Mouse (Mus musculus): ENCODE results near the gene Gdpd3. TPM values are rescaled to one million over a fixed set of nuclear protein-coding genes. Genes with fewer than 3 reads are reported as not detected.

Gene Gdpd3
- polyA plus RNA-seq, 1 experiment from 2014 or later = 2.0 TPM

GRCm38 (mm10) chr7:126803181-126803580 lies 37.0 kb downstream of the Gdpd3 start:
- WGBS = 95% methylated on average over 6 of the region's 6 CpGs
- no peak overlapping the region for H3K9ac ChIP-seq (replicated peaks; ENCODE audit: low read length)
- DNase-seq = no peak
- H3K27me3 ChIP-seq (ENCODE audit: control insufficient read depth, insufficient read depth, low read length) = no peaks in the 10 kb centered on the region
- no peak for ATAC-seq (ENCODE audit: low FRiP score, low TSS enrichment)
- no peak overlapping the region for H3K27ac ChIP-seq (replicated peaks; ENCODE audit: low read depth, low read length)
- no peak overlapping the region for H3K4me2 ChIP-seq (ENCODE audit: low read length)
- peaks cover 14% of the 10 kb centered on the region for H3K4me1 ChIP-seq (ENCODE audit: control insufficient read depth, insufficient read depth, low read length)
- no peaks in the 10 kb centered on the region for H3K9me3 ChIP-seq (ENCODE audit: control insufficient read depth, low read length)
- no peak overlapping the region for H3K4me3 ChIP-seq (replicated peaks; ENCODE audit: low read depth, low read length)
- H3K36me3 ChIP-seq (ENCODE audit: control insufficient read depth, insufficient read depth, low read length) = no peaks in the 10 kb centered on the region

- Histone ChIP-seq H3K9ac (replicated peaks; ENCODE audit: low read length) (no peak overlapping the region), H3K27ac (replicated peaks; ENCODE audit: low read depth, low read length) (no peak overlapping the region), H3K9me3 (ENCODE audit: control insufficient read depth, low read length) (no peaks in the 10 kb centered on the region), H3K36me3 (ENCODE audit: control insufficient read depth, insufficient read depth, low read length) (no peaks in the 10 kb centered on the region), H3K27me3 (ENCODE audit: control insufficient read depth, insufficient read depth, low read length) (no peaks in the 10 kb centered on the region), H3K4me1 (ENCODE audit: control insufficient read depth, insufficient read depth, low read length) (peaks cover 17% of the 10 kb centered on the region), H3K4me2 (ENCODE audit: low read length) (no peak overlapping the region), H3K4me3 (replicated peaks; ENCODE audit: low read depth, low read length) (no peak overlapping the region)
- DNase-seq (no peak), ATAC-seq (ENCODE audit: low FRiP score, low TSS enrichment) (no peak)
Measured at GRCm38 (mm10) chr7:126803751-126804150, 37.6 kb downstream of the Gdpd3 start.

- DNase-seq = no peak
- 93% methylated on average over 6 of the region's 6 CpGs for WGBS
Measured at GRCm38 (mm10) chr7:126806956-126807355, 40.8 kb downstream of the Gdpd3 start.

DNA sequence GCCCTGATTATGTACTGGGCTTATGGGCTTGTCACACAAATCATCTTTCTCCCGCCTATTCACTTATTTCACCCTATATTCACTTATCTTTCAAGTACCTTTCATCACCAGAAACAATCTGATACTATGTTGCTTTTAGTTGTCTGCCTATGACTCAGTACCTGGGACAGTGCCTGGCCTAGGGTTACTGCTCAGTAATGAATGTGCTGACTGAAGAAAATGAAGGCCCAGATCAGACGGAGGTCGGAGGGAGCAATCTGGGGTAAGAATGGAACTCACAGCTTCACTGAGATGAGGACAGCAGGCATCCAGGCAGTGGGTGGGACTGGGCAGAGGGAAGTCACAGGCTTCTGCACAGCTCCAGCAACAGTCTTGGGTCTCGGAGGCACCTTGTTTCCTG lies 41.3 kb downstream of the Gdpd3 start:
- H3K27me3 ChIP-seq (ENCODE audit: control insufficient read depth, insufficient read depth, low read length) = no peaks in the 10 kb centered on the region
- no peak overlapping the region for H3K4me3 ChIP-seq (replicated peaks; ENCODE audit: low read depth, low read length)
- no peaks in the 10 kb centered on the region for H3K9me3 ChIP-seq (ENCODE audit: control insufficient read depth, low read length)
- no peak overlapping the region for H3K27ac ChIP-seq (replicated peaks; ENCODE audit: low read depth, low read length)
- H3K4me2 ChIP-seq (ENCODE audit: low read length) = no peak overlapping the region
- H3K9ac ChIP-seq (replicated peaks; ENCODE audit: low read length) = no peak overlapping the region
- H3K4me1 ChIP-seq (ENCODE audit: control insufficient read depth, insufficient read depth, low read length) = peaks cover 13% of the 10 kb centered on the region
- ATAC-seq (ENCODE audit: low FRiP score, low TSS enrichment) = no peak
- 72% methylated on average over 4 of the region's 4 CpGs for WGBS
- H3K36me3 ChIP-seq (ENCODE audit: control insufficient read depth, insufficient read depth, low read length) = no peaks in the 10 kb centered on the region
- DNase-seq = no peak

More at GRCm38 (mm10) chr7:126806956-126807355, 40.8 kb downstream of the Gdpd3 start:
- ATAC-seq (ENCODE audit: low FRiP score, low TSS enrichment) = no peak
- Histone ChIP-seq H3K4me2 (ENCODE audit: low read length) (no peak overlapping the region), H3K9me3 (ENCODE audit: control insufficient read depth, low read length) (no peaks in the 10 kb centered on the region), H3K27me3 (ENCODE audit: control insufficient read depth, insufficient read depth, low read length) (no peaks in the 10 kb centered on the region), H3K27ac (replicated peaks; ENCODE audit: low read depth, low read length) (no peak overlapping the region), H3K4me3 (replicated peaks; ENCODE audit: low read depth, low read length) (no peak overlapping the region), H3K4me1 (ENCODE audit: control insufficient read depth, insufficient read depth, low read length) (peaks cover 13% of the 10 kb centered on the region), H3K36me3 (ENCODE audit: control insufficient read depth, insufficient read depth, low read length) (no peaks in the 10 kb centered on the region), H3K9ac (replicated peaks; ENCODE audit: low read length) (no peak overlapping the region)

GRCm38 (mm10) chr7:126808703-126809455 lies 42.7 kb downstream of the Gdpd3 start:
- peak overlapping the region; percentile 74 for H3K9ac ChIP-seq (replicated peaks; ENCODE audit: low read length)
- H3K9me3 ChIP-seq (ENCODE audit: control insufficient read depth, low read length) = no peaks in the 10 kb centered on the region
- peak overlapping the region; percentile 66 for H3K27ac ChIP-seq (replicated peaks; ENCODE audit: low read depth, low read length)
- H3K27me3 ChIP-seq (ENCODE audit: control insufficient read depth, insufficient read depth, low read length) = no peaks in the 10 kb centered on the region
- peak; percentile 92 for DNase-seq
- H3K4me2 ChIP-seq (ENCODE audit: low read length) = peak overlapping the region; percentile 89
- no peaks in the 10 kb centered on the region for H3K36me3 ChIP-seq (ENCODE audit: control insufficient read depth, insufficient read depth, low read length)
- peaks cover 13% of the 10 kb centered on the region for H3K4me1 ChIP-seq (ENCODE audit: control insufficient read depth, insufficient read depth, low read length)
- peak; percentile 91 for ATAC-seq (ENCODE audit: low FRiP score, low TSS enrichment)
- H3K4me3 ChIP-seq (replicated peaks; ENCODE audit: low read depth, low read length) = peak overlapping the region; percentile 68
- WGBS = under 1% methylated on average over 43 of the region's 43 CpGs

DNA sequence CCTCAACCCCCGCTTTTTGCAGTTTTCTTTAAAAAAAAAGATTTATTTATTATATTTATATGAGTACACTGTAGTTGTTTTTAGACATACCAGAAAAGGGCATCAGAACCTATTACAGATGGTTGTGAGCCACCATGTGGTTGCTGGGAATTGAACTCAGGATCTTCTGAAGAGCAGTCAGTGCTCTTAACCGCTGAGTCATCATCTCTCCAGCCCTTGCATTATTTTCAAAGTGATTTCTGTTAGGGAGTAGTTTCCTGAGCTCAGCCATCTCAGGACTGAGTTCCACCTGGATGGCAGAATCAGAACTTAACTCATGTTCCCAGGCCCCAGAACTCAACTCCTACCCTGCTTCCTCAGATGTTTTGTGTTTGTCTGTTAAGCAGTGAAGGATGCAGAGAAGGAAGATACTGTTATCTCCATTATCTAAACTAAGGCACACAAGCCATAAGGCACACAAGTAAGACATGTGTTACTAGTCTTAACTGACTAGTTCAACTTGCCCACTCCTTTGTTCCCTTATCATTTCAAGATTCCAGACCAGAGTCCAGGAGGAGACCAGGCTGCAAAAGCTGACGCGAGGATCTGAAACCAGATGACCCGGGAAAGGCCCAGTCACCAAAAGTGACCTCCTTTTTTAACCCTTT lies 43.7 kb downstream of the Gdpd3 start:
- no peaks in the 10 kb centered on the region for H3K27me3 ChIP-seq (ENCODE audit: control insufficient read depth, insufficient read depth, low read length)
- WGBS = 75% methylated on average over 5 of the region's 5 CpGs
- no peak overlapping the region; the same call in 1 of the 2 replicates for H3K4me3 ChIP-seq (replicated peaks; ENCODE audit: low read depth, low read length)
- no peak overlapping the region for H3K9ac ChIP-seq (replicated peaks; ENCODE audit: low read length)
- peak overlapping the region; percentile 89; the same call in 1 of the 2 replicates for H3K4me2 ChIP-seq (ENCODE audit: low read length)
- ATAC-seq (ENCODE audit: low FRiP score, low TSS enrichment) (no peak), DNase-seq (no peak)
- peaks cover 13% of the 10 kb centered on the region for H3K4me1 ChIP-seq (ENCODE audit: control insufficient read depth, insufficient read depth, low read length)
- no peaks in the 10 kb centered on the region for H3K36me3 ChIP-seq (ENCODE audit: control insufficient read depth, insufficient read depth, low read length)
- no peaks in the 10 kb centered on the region for H3K9me3 ChIP-seq (ENCODE audit: control insufficient read depth, low read length)
- no peak overlapping the region for H3K27ac ChIP-seq (replicated peaks; ENCODE audit: low read depth, low read length)

DNA sequence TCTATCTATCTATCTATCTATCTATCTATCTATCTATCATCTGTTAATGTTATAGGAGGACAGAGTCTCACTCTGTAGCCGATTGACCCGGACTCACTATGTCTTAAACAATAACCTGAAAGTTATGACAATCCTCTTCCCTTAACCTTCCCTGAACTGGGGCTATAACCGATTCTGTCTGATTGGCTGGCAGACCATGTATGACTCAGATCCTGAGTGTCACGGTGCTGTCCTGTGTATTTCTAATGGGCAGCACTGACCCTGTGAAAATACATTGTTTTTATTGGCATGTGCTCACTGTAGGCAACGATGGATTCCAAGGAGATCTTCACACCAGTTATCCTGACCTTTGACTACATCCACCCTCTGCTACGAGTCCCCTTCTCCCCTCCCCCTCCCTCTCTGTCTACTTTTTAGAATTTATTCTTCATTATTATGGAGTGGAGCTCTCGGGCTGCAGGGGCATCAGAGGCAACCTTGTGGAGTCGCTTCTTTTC lies 49.6 kb downstream of the Gdpd3 start:
- no peak overlapping the region for H3K9ac ChIP-seq (replicated peaks; ENCODE audit: low read length)
- H3K36me3 ChIP-seq (ENCODE audit: control insufficient read depth, insufficient read depth, low read length) = no peaks in the 10 kb centered on the region
- ATAC-seq (ENCODE audit: low FRiP score, low TSS enrichment) (no peak), DNase-seq (no peak)
- H3K4me1 ChIP-seq (ENCODE audit: control insufficient read depth, insufficient read depth, low read length) = no peaks in the 10 kb centered on the region
- no peak overlapping the region for H3K4me2 ChIP-seq (ENCODE audit: low read length)
- H3K9me3 ChIP-seq (ENCODE audit: control insufficient read depth, low read length) = no peaks in the 10 kb centered on the region
- no peaks in the 10 kb centered on the region for H3K27me3 ChIP-seq (ENCODE audit: control insufficient read depth, insufficient read depth, low read length)
- H3K4me3 ChIP-seq (replicated peaks; ENCODE audit: low read depth, low read length) = no peak overlapping the region
- H3K27ac ChIP-seq (replicated peaks; ENCODE audit: low read depth, low read length) = no peak overlapping the region
- 60% methylated on average over 8 of the region's 8 CpGs for WGBS

- WGBS = 91% methylated on average over 8 of the region's 8 CpGs
- Histone ChIP-seq H3K27me3 (ENCODE audit: control insufficient read depth, insufficient read depth, low read length) (no peaks in the 10 kb centered on the region), H3K9me3 (ENCODE audit: control insufficient read depth, low read length) (no peaks in the 10 kb centered on the region), H3K4me1 (ENCODE audit: control insufficient read depth, insufficient read depth, low read length) (no peaks in the 10 kb centered on the region), H3K27ac (replicated peaks; ENCODE audit: low read depth, low read length) (no peak overlapping the region), H3K4me2 (ENCODE audit: low read length) (no peak overlapping the region), H3K9ac (replicated peaks; ENCODE audit: low read length) (no peak overlapping the region), H3K4me3 (replicated peaks; ENCODE audit: low read depth, low read length) (no peak overlapping the region), H3K36me3 (ENCODE audit: control insufficient read depth, insufficient read depth, low read length) (no peaks in the 10 kb centered on the region)
- DNase-seq (no peak), ATAC-seq (ENCODE audit: low FRiP score, low TSS enrichment) (no peak)
Measured at GRCm38 (mm10) chr7:126816494-126816893, 50.4 kb downstream of the Gdpd3 start.

GRCm38 (mm10) chr7:126817595-126817994 lies 51.5 kb downstream of the Gdpd3 start:
- no peaks in the 10 kb centered on the region for H3K9me3 ChIP-seq (ENCODE audit: control insufficient read depth, low read length)
- H3K9ac ChIP-seq (replicated peaks; ENCODE audit: low read length) = no peak overlapping the region
- 85% methylated on average over 7 of the region's 7 CpGs for WGBS
- peaks cover 7% of the 10 kb centered on the region; the same call in 1 of the 2 replicates for H3K4me1 ChIP-seq (ENCODE audit: control insufficient read depth, insufficient read depth, low read length)
- H3K27me3 ChIP-seq (ENCODE audit: control insufficient read depth, insufficient read depth, low read length) = no peaks in the 10 kb centered on the region
- no peak for ATAC-seq (ENCODE audit: low FRiP score, low TSS enrichment)
- no peak overlapping the region for H3K27ac ChIP-seq (replicated peaks; ENCODE audit: low read depth, low read length)
- no peaks in the 10 kb centered on the region for H3K36me3 ChIP-seq (ENCODE audit: control insufficient read depth, insufficient read depth, low read length)
- H3K4me2 ChIP-seq (ENCODE audit: low read length) = no peak overlapping the region
- DNase-seq = no peak
- no peak overlapping the region for H3K4me3 ChIP-seq (replicated peaks; ENCODE audit: low read depth, low read length)
